Mouse (Mus musculus): ENCODE data around the gene Cdyl2.

The Cdyl2 gene

GRCm38 (mm10) chr8:116542842-116543241 lies 189.9 kb downstream of the Cdyl2 start:
- in situ Hi-C loops (cut with MboI, MseI), result no loop called here

DNA sequence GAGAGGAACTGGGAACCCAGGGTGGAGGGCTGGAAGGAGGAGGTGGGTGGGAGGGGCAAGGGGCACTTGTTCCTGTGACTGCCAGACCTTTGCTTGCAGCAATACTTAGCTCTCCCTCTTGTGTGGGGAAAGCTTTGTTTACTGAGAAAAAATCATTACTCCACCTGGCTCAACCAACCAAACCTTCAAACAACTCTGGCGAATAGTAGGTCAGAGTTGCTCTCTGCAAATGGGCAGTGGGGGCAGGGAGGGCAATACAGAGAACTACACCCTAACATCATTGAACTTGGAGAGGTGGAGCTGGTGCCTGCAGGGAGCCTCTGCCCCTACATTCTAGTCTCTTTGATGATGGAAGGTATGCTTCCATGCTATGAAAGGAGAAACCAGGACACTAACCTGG lies 192.7 kb downstream of the Cdyl2 start:
- in situ Hi-C loops (cut with MboI, MseI), result no loop called here

DNA sequence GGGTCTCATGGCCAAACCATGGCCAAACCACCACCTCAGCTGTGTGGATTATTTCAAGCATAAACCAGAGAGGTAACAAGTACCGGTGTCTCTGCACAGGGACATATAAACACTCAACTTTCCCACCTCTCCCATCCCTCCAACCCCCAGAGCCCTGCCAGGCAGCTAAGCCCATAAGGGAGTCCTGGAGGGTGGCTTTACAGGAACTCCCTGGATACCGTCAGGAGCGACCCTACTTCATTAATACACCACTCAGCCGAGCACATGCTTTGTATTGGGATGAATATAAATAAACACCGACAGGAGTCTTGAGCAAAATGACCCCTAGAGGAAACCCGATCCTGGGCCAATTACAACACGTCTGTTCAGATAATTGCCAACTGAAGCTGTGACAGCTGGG lies 194.0 kb downstream of the Cdyl2 start:
- in situ Hi-C loops (cut with MboI, MseI), result no loop called here

- in situ Hi-C loops (cut with MboI, MseI), result no loop called here
These were observed 196.0 kb downstream of the Cdyl2 start for GRCm38 (mm10) chr8:116536786-116537185.

DNA sequence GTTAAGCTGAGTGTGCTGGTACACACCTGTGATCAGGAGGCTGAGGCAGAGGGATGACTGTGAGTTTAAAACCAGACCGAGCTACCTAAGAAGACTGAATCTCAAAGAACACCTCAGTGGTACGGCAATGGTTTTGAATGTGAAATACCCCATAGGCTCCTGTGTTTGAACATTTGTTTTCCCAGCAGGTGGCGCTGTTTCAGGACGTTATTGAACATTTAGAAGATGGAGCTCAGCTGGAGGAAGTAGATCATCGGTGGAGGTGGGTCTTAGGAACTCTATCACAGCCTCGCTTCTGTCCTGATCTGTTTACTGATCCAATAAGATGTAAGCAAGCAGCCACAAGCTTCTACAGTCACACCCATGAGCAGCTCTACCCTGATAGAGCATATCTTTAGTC lies 199.7 kb downstream of the Cdyl2 start:
- in situ Hi-C loops (cut with MboI, MseI), result no loop called here

- in situ Hi-C loops (cut with MboI, MseI), result no loop called here
These were observed 204.1 kb downstream of the Cdyl2 start for GRCm38 (mm10) chr8:116528736-116529135.

- in situ Hi-C loops (cut with MboI, MseI), result no loop called here
These were observed 207.9 kb downstream of the Cdyl2 start for GRCm38 (mm10) chr8:116524915-116525314.
